8 mouse cellular contexts compared by ENCODE assay signal in genomic region chr11:70655571-70656455, GRCm38 (mm10). TPM values are rescaled to one million over a fixed set of nuclear protein-coding genes. Genes with fewer than 3 reads are reported as not detected.
DNase-seq lines count a peak whose midpoint lies in the region; ATAC-seq and TF ChIP-seq lines count a peak whose summit lies in the region.

No protein-coding gene starts in this region.

- peak; percentile 90 for DNase-seq in MEL (ENCODE audit: low read depth, low spot score)
- DNase-seq in brain, embryonic 14.5 days (ENCODE audit: low read depth), result peak; percentile 65
- peak; percentile 85 for DNase-seq in gastrocnemius, adult 2 months
- peak; percentile 68 for DNase-seq in neural tube, embryonic 11.5 days (ENCODE audit: low spot score)
- peak; percentile 77 for DNase-seq in urinary bladder, postnatal 14 days (ENCODE audit: low spot score)

- under 1% methylated on average over 59 of the region's 61 CpGs for WGBS in hindbrain, embryonic 15.5 days
- 1% methylated on average over 61 of the region's 61 CpGs for WGBS in liver, embryonic 12.5 days (ENCODE audit: insufficient replicate concordance)
- WGBS in neural tube, embryonic 11.5 days, result under 1% methylated on average over 60 of the region's 61 CpGs

- H3K4me3 ChIP-seq in MEL (ENCODE audit: control insufficient read depth in 1 of 2, insufficient read depth in 1 of 2, low read depth in 2 of 2, low read length in 2 of 2), result peak overlapping the region; percentile 74 to 80
- peak overlapping the region; percentile 94 for H3K4me3 ChIP-seq in gastrocnemius, adult 2 months
- peak overlapping the region; percentile 98 for H3K4me3 ChIP-seq in hindbrain, embryonic 15.5 days
- peak overlapping the region; percentile 99 for H3K4me3 ChIP-seq in liver, embryonic 12.5 days
- H3K4me3 ChIP-seq in neural tube, embryonic 11.5 days (ENCODE audit: low read depth, low read length), result peak overlapping the region; percentile 100

- peaks cover 3 to 34% of the 10 kb centered on the region in 2 experiments for H3K4me1 ChIP-seq in MEL (ENCODE audit: control insufficient read depth in 1 of 2, insufficient read depth in 2 of 2, low read length in 2 of 2)
- peaks cover 46% of the 10 kb centered on the region for H3K4me1 ChIP-seq in hindbrain, embryonic 15.5 days (replicated peaks)
- H3K4me1 ChIP-seq in liver, embryonic 12.5 days, result peaks cover 64% of the 10 kb centered on the region
- H3K4me1 ChIP-seq in neural tube, embryonic 11.5 days (ENCODE audit: control insufficient read depth, insufficient read depth, low read length), result peaks cover 21% of the 10 kb centered on the region

- no peaks in the 10 kb centered on the region for H3K9me3 ChIP-seq in MEL (replicated peaks; ENCODE audit: insufficient read depth, low read length)
- no peaks in the 10 kb centered on the region for H3K9me3 ChIP-seq in hindbrain, embryonic 15.5 days
- no peaks in the 10 kb centered on the region for H3K9me3 ChIP-seq in liver, embryonic 12.5 days (replicated peaks)
- H3K9me3 ChIP-seq in neural tube, embryonic 11.5 days (ENCODE audit: control insufficient read depth, low read length), result no peaks in the 10 kb centered on the region

- no peak for TF ChIP-seq RAD21 in MEL (IDR thresholded peaks at IDR 0.05; ENCODE audit: low read depth, low read length)

- no peaks in the 10 kb centered on the region for H3K27me3 ChIP-seq in MEL (ENCODE audit: control insufficient read depth in 1 of 2, insufficient read depth in 2 of 2, low read length in 2 of 2)
- no peaks in the 10 kb centered on the region for H3K27me3 ChIP-seq in hindbrain, embryonic 15.5 days
- 0 out of 2 replicates have a peak, but pooled peaks cover 9% of the 10 kb centered on the region for H3K27me3 ChIP-seq in liver, embryonic 12.5 days (replicated peaks)
- no peaks in the 10 kb centered on the region for H3K27me3 ChIP-seq in neural tube, embryonic 11.5 days (ENCODE audit: control insufficient read depth, insufficient read depth, low read length)

- H3K9ac ChIP-seq in MEL (ENCODE audit: control insufficient read depth, low read depth, low read length, poor library complexity, severe bottlenecking), result peak overlapping the region; percentile 88
- H3K9ac ChIP-seq in hindbrain, embryonic 15.5 days, result peak overlapping the region; percentile 98
- peak overlapping the region; percentile 99 for H3K9ac ChIP-seq in liver, embryonic 12.5 days
- peak overlapping the region; percentile 98 for H3K9ac ChIP-seq in neural tube, embryonic 11.5 days (ENCODE audit: low read length)

- H3K4me2 ChIP-seq in hindbrain, embryonic 15.5 days, result peak overlapping the region; percentile 77
- peak overlapping the region; percentile 93 for H3K4me2 ChIP-seq in liver, embryonic 12.5 days
- H3K4me2 ChIP-seq in neural tube, embryonic 11.5 days (ENCODE audit: low read depth), result peak overlapping the region; percentile 86

- TF ChIP-seq POLR2A in MEL (IDR thresholded peaks at IDR 0.05; ENCODE audit: control insufficient read depth in 1 of 2, insufficient read depth in 1 of 2, low read depth in 1 of 2, low read length in 2 of 2, poor library complexity in 1 of 2), result peak; percentile 11 to 60
- no peak for TF ChIP-seq POLR2A in brain, embryonic 14.5 days (IDR thresholded peaks at IDR 0.05; ENCODE audit: borderline replicate concordance, extremely low read depth, insufficient read depth, insufficient read length, poor library complexity, severe bottlenecking)

- H3K27ac ChIP-seq in MEL (ENCODE audit: control insufficient read depth, low read depth, low read length), result peak overlapping the region; percentile 99
- peak overlapping the region; percentile 92 for H3K27ac ChIP-seq in gastrocnemius, adult 2 months
- H3K27ac ChIP-seq in hindbrain, embryonic 15.5 days (replicated peaks), result peak overlapping the region; percentile 98
- peak overlapping the region; percentile 99 for H3K27ac ChIP-seq in liver, embryonic 12.5 days
- peak overlapping the region; percentile 97 for H3K27ac ChIP-seq in neural tube, embryonic 11.5 days (ENCODE audit: low read depth, low read length)

- H3K79me2 ChIP-seq in MEL (ENCODE audit: control insufficient read depth, insufficient read depth, low read length, poor library complexity), result peaks cover 51% of the 10 kb centered on the region

- no peak for ATAC-seq in hindbrain, embryonic 15.5 days (ENCODE audit: low FRiP score, low read depth)
- peak; percentile 14; the same call in 1 of the 2 replicates for ATAC-seq in liver, embryonic 12.5 days
- ATAC-seq in neural tube, embryonic 11.5 days (ENCODE audit: insufficient read depth, low FRiP score, low TSS enrichment), result peak; percentile 49; the same call in 1 of the 2 replicates
- no peak for ATAC-seq in activated CD4-positive, CD25-positive, alpha-beta regulatory T cell, adult 4 months

- peak in 1 of 2 experiments; percentile 57; a peak in 3 of 4 replicates for TF ChIP-seq EP300 in MEL (IDR thresholded peaks at IDR 0.05; ENCODE audit: low read depth in 1 of 2, low read length in 2 of 2)

- TF ChIP-seq CTCF in MEL (IDR thresholded peaks at IDR 0.05 in 2 of 3, conservative IDR thresholded peaks at IDR 0.05 in 1 of 3; ENCODE audit: control insufficient read depth in 1 of 3, insufficient read depth in 1 of 3, low read depth in 2 of 3, low read length in 3 of 3, poor library complexity in 1 of 3, severe bottlenecking in 1 of 3), result no peak
- TF ChIP-seq CTCF in brain, embryonic 14.5 days (IDR thresholded peaks at IDR 0.05; ENCODE audit: borderline replicate concordance, extremely low read depth, insufficient read depth, insufficient read length), result no peak
- TF ChIP-seq CTCF in gastrocnemius, adult 2 months (IDR thresholded peaks at IDR 0.05), result no peak

- intact Hi-C loops in gastrocnemius, adult 2 months (cut with DNase I), result loop anchor here (2.0 kb wide), 2 partner anchors 13 to 45 kb away; partner anchors contain the start of genes Inca1, Kif1c and Spag7

- H3K36me3 ChIP-seq in MEL (ENCODE audit: control insufficient read depth in 1 of 2, insufficient read depth in 2 of 2, low read length in 2 of 2), result peaks cover 8 to 30% of the 10 kb centered on the region in 2 experiments; a peak in 3 of 4 replicates
- H3K36me3 ChIP-seq in hindbrain, embryonic 15.5 days, result peaks cover 14% of the 10 kb centered on the region
- H3K36me3 ChIP-seq in liver, embryonic 12.5 days, result peaks cover 35% of the 10 kb centered on the region
- peaks cover 5% of the 10 kb centered on the region; the same call in 1 of the 2 replicates for H3K36me3 ChIP-seq in neural tube, embryonic 11.5 days (ENCODE audit: control insufficient read depth, insufficient read depth, low read length)

RNA-seq across cellular contexts. Expression of gene Eno3, which starts 1.2 kb away (rescaled TPM):
- 12.9 and 14.2 TPM in 2 replicates for total RNA-seq in MEL (2012; rRNA removed)
- 10 to 100 TPM in 1 of 2 experiments, not detected in 1; 16.8 TPM for polyA plus RNA-seq in MEL (2012; ENCODE audit: insufficient read depth in 1 of 2, insufficient read length in 2 of 2, low read depth in 1 of 2, low replicate concordance in 2 of 2, missing spikeins in 1 of 2)
- 23.0 and 24.1 TPM in 2 replicates for polyA plus RNA-seq in brain, embryonic 14.5 days (2012; rRNA removed)
- total RNA-seq in gastrocnemius, adult 2 months (2021), result 1,000 to 10,000 TPM; 7,153 to 7,488 TPM
- 6.7 and 8.7 TPM in 2 replicates for polyA plus RNA-seq in hindbrain, embryonic 15.5 days (2015; fragmentation: Nextera tagmentation; extraction: Ambion mirVana)
- 6.7 and 7.6 TPM in 2 replicates for polyA plus RNA-seq in liver, embryonic 12.5 days (2016; fragmentation: Nextera tagmentation; extraction: Ambion mirVana)
- 39.3 and 48.9 TPM in 2 replicates for polyA plus RNA-seq in neural tube, embryonic 11.5 days (2014; fragmentation: Nextera tagmentation; extraction: Ambion mirVana)
- polyA plus RNA-seq in activated CD4-positive, CD25-positive, alpha-beta regulatory T cell, adult 4 months (2017; shearing (Covaris generic)), result 10 to 100 TPM; 20.9 to 21.4 TPM

RNA-seq across cellular contexts. Expression of gene Pfn1, which starts 1.4 kb away (rescaled TPM):
- total RNA-seq in MEL (2012; rRNA removed), result 1,332 and 1,356 TPM in 2 replicates
- polyA plus RNA-seq in MEL (2012; ENCODE audit: insufficient read depth in 1 of 2, insufficient read length in 2 of 2, low read depth in 1 of 2, low replicate concordance in 2 of 2, missing spikeins in 1 of 2), result 1,000 to 10,000 TPM; 2,392 to 5,980 TPM
- polyA plus RNA-seq in brain, embryonic 14.5 days (2012; rRNA removed), result 419 and 479 TPM in 2 replicates
- total RNA-seq in gastrocnemius, adult 2 months (2021), result 100 to 1,000 TPM; 252 to 257 TPM
- 722 and 792 TPM in 2 replicates for polyA plus RNA-seq in hindbrain, embryonic 15.5 days (2015; fragmentation: Nextera tagmentation; extraction: Ambion mirVana)
- polyA plus RNA-seq in liver, embryonic 12.5 days (2016; fragmentation: Nextera tagmentation; extraction: Ambion mirVana), result 1,519 and 1,532 TPM in 2 replicates
- 1,399 and 1,464 TPM in 2 replicates for polyA plus RNA-seq in neural tube, embryonic 11.5 days (2014; fragmentation: Nextera tagmentation; extraction: Ambion mirVana)
- polyA plus RNA-seq in activated CD4-positive, CD25-positive, alpha-beta regulatory T cell, adult 4 months (2017; shearing (Covaris generic)), result 1,000 to 10,000 TPM; 3,856 to 4,120 TPM

RNA-seq across cellular contexts. Expression of gene Slc25a11, which starts 8.5 kb away (rescaled TPM):
- 96.3 and 104 TPM in 2 replicates for total RNA-seq in MEL (2012; rRNA removed)
- 100 to 1,000 TPM; 114 to 145 TPM for polyA plus RNA-seq in MEL (2012; ENCODE audit: insufficient read depth in 1 of 2, insufficient read length in 2 of 2, low read depth in 1 of 2, low replicate concordance in 2 of 2, missing spikeins in 1 of 2)
- polyA plus RNA-seq in brain, embryonic 14.5 days (2012; rRNA removed), result 129 and 149 TPM in 2 replicates
- total RNA-seq in gastrocnemius, adult 2 months (2021), result 100 to 1,000 TPM; 264 to 408 TPM
- 167 and 176 TPM in 2 replicates for polyA plus RNA-seq in hindbrain, embryonic 15.5 days (2015; fragmentation: Nextera tagmentation; extraction: Ambion mirVana)
- 77.3 and 83.3 TPM in 2 replicates for polyA plus RNA-seq in liver, embryonic 12.5 days (2016; fragmentation: Nextera tagmentation; extraction: Ambion mirVana)
- 142 and 146 TPM in 2 replicates for polyA plus RNA-seq in neural tube, embryonic 11.5 days (2014; fragmentation: Nextera tagmentation; extraction: Ambion mirVana)
- 100 to 1,000 TPM in 1 of 2 experiments, 10 to 100 TPM in 1; 80.4 to 124 TPM for polyA plus RNA-seq in activated CD4-positive, CD25-positive, alpha-beta regulatory T cell, adult 4 months (2017; shearing (Covaris generic))

RNA-seq across cellular contexts. Expression of gene Rnf167, which starts 8.8 kb away (rescaled TPM):
- total RNA-seq in MEL (2012; rRNA removed), result 30.4 and 31.4 TPM in 2 replicates
- 10 to 100 TPM in 1 of 2 experiments, not detected in 1; 44.4 TPM for polyA plus RNA-seq in MEL (2012; ENCODE audit: insufficient read depth in 1 of 2, insufficient read length in 2 of 2, low read depth in 1 of 2, low replicate concordance in 2 of 2, missing spikeins in 1 of 2)
- polyA plus RNA-seq in brain, embryonic 14.5 days (2012; rRNA removed), result 91.1 and 127 TPM in 2 replicates
- total RNA-seq in gastrocnemius, adult 2 months (2021), result 10 to 100 TPM; 35.0 to 38.4 TPM
- polyA plus RNA-seq in hindbrain, embryonic 15.5 days (2015; fragmentation: Nextera tagmentation; extraction: Ambion mirVana), result 94.8 and 109 TPM in 2 replicates
- polyA plus RNA-seq in liver, embryonic 12.5 days (2016; fragmentation: Nextera tagmentation; extraction: Ambion mirVana), result 73.6 and 86.1 TPM in 2 replicates
- 86.4 and 92.9 TPM in 2 replicates for polyA plus RNA-seq in neural tube, embryonic 11.5 days (2014; fragmentation: Nextera tagmentation; extraction: Ambion mirVana)
- 100 to 1,000 TPM; 281 to 288 TPM for polyA plus RNA-seq in activated CD4-positive, CD25-positive, alpha-beta regulatory T cell, adult 4 months (2017; shearing (Covaris generic))

RNA-seq across cellular contexts. Expression of gene Spag7, which starts 13.4 kb away (rescaled TPM):
- 76.4 and 81.0 TPM in 2 replicates for total RNA-seq in MEL (2012; rRNA removed)
- 10 to 100 TPM in 1 of 2 experiments, not detected in 1; 99.6 TPM for polyA plus RNA-seq in MEL (2012; ENCODE audit: insufficient read depth in 1 of 2, insufficient read length in 2 of 2, low read depth in 1 of 2, low replicate concordance in 2 of 2, missing spikeins in 1 of 2)
- polyA plus RNA-seq in brain, embryonic 14.5 days (2012; rRNA removed), result 56.3 and 76.0 TPM in 2 replicates
- total RNA-seq in gastrocnemius, adult 2 months (2021), result 10 to 100 TPM; 86.3 to 86.4 TPM
- polyA plus RNA-seq in hindbrain, embryonic 15.5 days (2015; fragmentation: Nextera tagmentation; extraction: Ambion mirVana), result 152 and 164 TPM in 2 replicates
- polyA plus RNA-seq in liver, embryonic 12.5 days (2016; fragmentation: Nextera tagmentation; extraction: Ambion mirVana), result 76.8 and 84.5 TPM in 2 replicates
- polyA plus RNA-seq in neural tube, embryonic 11.5 days (2014; fragmentation: Nextera tagmentation; extraction: Ambion mirVana), result 146 and 152 TPM in 2 replicates
- 100 to 1,000 TPM; 126 to 150 TPM for polyA plus RNA-seq in activated CD4-positive, CD25-positive, alpha-beta regulatory T cell, adult 4 months (2017; shearing (Covaris generic))

Comparison
In these comparisons a context has a peak if more than half of its experiments do, and no peak if none do; other contexts are left out.
1. ATAC-seq: peak in liver, embryonic 12.5 days (single experiment) and neural tube, embryonic 11.5 days (single experiment); none in hindbrain, embryonic 15.5 days (single experiment) and activated CD4-positive, CD25-positive, alpha-beta regulatory T cell, adult 4 months (single experiment).
2. Peak in every context shown above with its lines, with median percentiles within 50 percentile points of each other: DNase-seq, H3K27ac ChIP-seq, H3K4me3 ChIP-seq, H3K9ac ChIP-seq and H3K4me2 ChIP-seq.